Mouse (Mus musculus) MEL (cell line): Measurements from ENCODE around the gene Gys1. TPM values are rescaled to one million over a fixed set of nuclear protein-coding genes. Genes with fewer than 3 reads are reported as not detected.
"Not testable (repeated sequence)": the region's sequence is repeated elsewhere in the genome, so short reads cannot be mapped to it uniquely, and the experiment has no call there.

Experiments
- DNase-seq: peaks from one replicate; pipeline ENCODE4 v3.0.0; 2011; ENCODE audit warnings: low read depth, low spot score
- H3K27ac ChIP-seq: 2 replicates; pipeline ENCODE4 v1.5.1; 2012; ENCODE audit warnings: low read depth, mild to moderate bottlenecking, control low read depth, low read length, moderate library complexity; ENCODE audit not compliant: control insufficient read depth
- H3K27me3 ChIP-seq, 2 experiments: fragments of 150-350 bp in 1 of 2; sonication (generic) in 1 of 2; 2 replicates each; pipeline ENCODE4 v1.6.1; 2012; ENCODE audit warnings: low read length in 2 of 2, mild to moderate bottlenecking in 2 of 2, improper control_type of control experiment in 1 of 2, moderate library complexity in 1 of 2; ENCODE audit not compliant: insufficient read depth in 2 of 2, control insufficient read depth in 1 of 2
- H3K36me3 ChIP-seq, 2 experiments: 2 replicates each; pipeline ENCODE4 v1.6.1; 2012 to 2014; ENCODE audit warnings: low read length in 2 of 2, improper control_type of control experiment in 1 of 2, inconsistent platforms in 1 of 2, mild to moderate bottlenecking in 1 of 2; ENCODE audit not compliant: insufficient read depth in 2 of 2, control insufficient read depth in 1 of 2
- H3K4me1 ChIP-seq, 2 experiments: fragments of 150-350 bp in 1 of 2; sonication (generic) in 1 of 2; 2 replicates each; pipeline ENCODE4 v1.6.1; 2012; ENCODE audit warnings: low read length in 2 of 2, improper control_type of control experiment in 1 of 2, mild to moderate bottlenecking in 1 of 2; ENCODE audit not compliant: insufficient read depth in 2 of 2, control insufficient read depth in 1 of 2
- H3K4me3 ChIP-seq, 2 experiments: fragments of 150-350 bp in 1 of 2; sonication (generic) in 1 of 2; 2 replicates each; pipeline ENCODE4 v1.5.1; 2012; ENCODE audit warnings: low read depth in 2 of 2, low read length in 2 of 2, mild to moderate bottlenecking in 2 of 2, moderate library complexity in 2 of 2, control low read depth in 1 of 2, improper control_type of control experiment in 1 of 2; ENCODE audit not compliant: control insufficient read depth in 1 of 2, insufficient read depth in 1 of 2
- H3K79me2 ChIP-seq: 2 replicates; pipeline ENCODE4 v1.6.1; 2012; ENCODE audit warnings: mild to moderate bottlenecking, low read length, moderate library complexity; ENCODE audit not compliant: control insufficient read depth, poor library complexity, insufficient read depth
- H3K9ac ChIP-seq: 2 replicates; pipeline ENCODE4 v1.6.1; 2012; ENCODE audit warnings: low read depth, mild to moderate bottlenecking, control low read depth, low read length, moderate library complexity; ENCODE audit not compliant: control insufficient read depth, poor library complexity, severe bottlenecking
- H3K9me3 ChIP-seq: fragments of 150-350 bp; sonication (generic); replicated peaks from 2 replicates; pipeline ENCODE4 v1.6.1; 2012; ENCODE audit warnings: mild to moderate bottlenecking, low read length, improper control_type of control experiment, moderate library complexity; ENCODE audit not compliant: insufficient read depth
- BHLHE40 ChIP-seq: IDR thresholded peaks from 2 replicates; pipeline ENCODE4 v1.6.1; 2012; ENCODE audit warnings: low read depth, mild to moderate bottlenecking, inconsistent platforms, low read length, improper control_type of control experiment, borderline replicate concordance
- ELF1 ChIP-seq: IDR thresholded peaks from 2 replicates; pipeline ENCODE4 v1.6.1; 2014; ENCODE audit warnings: low read depth, mild to moderate bottlenecking, inconsistent platforms, low read length, improper control_type of control experiment, moderate library complexity
- EP300 ChIP-seq, 2 experiments: IDR thresholded peaks; 2 replicates each; pipeline ENCODE4 v1.6.1; 2011; ENCODE audit warnings: improper control_type of control experiment in 2 of 2, low read length in 2 of 2, low read depth in 1 of 2, mild to moderate bottlenecking in 1 of 2
- HCFC1 ChIP-seq: IDR thresholded peaks from 2 replicates; pipeline ENCODE4 v1.6.1; 2012; ENCODE audit warnings: low read depth, mild to moderate bottlenecking, inconsistent platforms, low read length, improper control_type of control experiment, moderate library complexity
- JUND ChIP-seq: IDR thresholded peaks from 2 replicates; pipeline ENCODE4 v1.6.1; 2011; ENCODE audit warnings: low read depth, mild to moderate bottlenecking, improper control_type of control experiment, low read length
- MYC ChIP-seq: IDR thresholded peaks from 2 replicates; pipeline ENCODE4 v1.6.1; 2011; ENCODE audit warnings: low read depth, mild to moderate bottlenecking, low read length, improper control_type of control experiment, moderate library complexity
- POLR2A ChIP-seq, 2 experiments: IDR thresholded peaks; 2 replicates each; pipeline ENCODE4 v1.6.1; 2011 to 2012; ENCODE audit warnings: low read length in 2 of 2, mild to moderate bottlenecking in 2 of 2, control low read depth in 1 of 2, improper control_type of control experiment in 1 of 2, low read depth in 1 of 2, moderate library complexity in 1 of 2; ENCODE audit not compliant: control insufficient read depth in 1 of 2, insufficient read depth in 1 of 2, poor library complexity in 1 of 2
- RAD21 ChIP-seq: IDR thresholded peaks from 2 replicates; pipeline ENCODE4 v1.6.1; 2011; ENCODE audit warnings: mild to moderate bottlenecking, low read depth, low read length, improper control_type of control experiment
- SIN3A ChIP-seq: IDR thresholded peaks from 2 replicates; pipeline ENCODE4 v1.6.1; 2012; ENCODE audit warnings: low read length, improper control_type of control experiment, inconsistent platforms
- TBP ChIP-seq: IDR thresholded peaks from 2 replicates; pipeline ENCODE4 v1.8.0; 2011; ENCODE audit warnings: low read depth, low read length, improper control_type of control experiment
- TCF12 ChIP-seq: IDR thresholded peaks from 2 replicates; pipeline ENCODE4 v1.6.1; 2014; ENCODE audit warnings: low read depth, mild to moderate bottlenecking, inconsistent platforms, low read length, improper control_type of control experiment, moderate library complexity
- ZC3H11A ChIP-seq: IDR thresholded peaks from 2 replicates; pipeline ENCODE4 v1.6.1; 2012; ENCODE audit warnings: low read depth, mild to moderate bottlenecking, inconsistent platforms, low read length, improper control_type of control experiment
- ZNF384 ChIP-seq: IDR thresholded peaks from 2 replicates; pipeline ENCODE4 v1.6.1; 2012; ENCODE audit warnings: low read depth, mild to moderate bottlenecking, inconsistent platforms, low read length, improper control_type of control experiment
- polyA plus RNA-seq, 2 experiments: library from polyadenylated mRNA; stranded (reverse) in 1 of 2; unstranded in 1 of 2; fragments of >175 nt in 1 of 2; fragments of >200 nt in 1 of 2; gene quantifications; 2 replicates each; pipeline versions ENCODE4 v1.2.1 to v1.2.4; 2012; ENCODE audit warnings: low replicate concordance in 2 of 2, low read depth in 1 of 2; ENCODE audit not compliant: insufficient read length in 2 of 2, insufficient read depth in 1 of 2, missing spikeins in 1 of 2
- total RNA-seq: library from RNA; depleted of rRNA; stranded (reverse); fragments of 300-350 nt; gene quantifications from 2 replicates; pipeline ENCODE4 v1.2.3, GENCODE M21; 2012

Gene Gys1
- total and polyA plus RNA-seq, 3 experiments: 12.8 to 46.9 TPM; not detected in 1

DNA sequence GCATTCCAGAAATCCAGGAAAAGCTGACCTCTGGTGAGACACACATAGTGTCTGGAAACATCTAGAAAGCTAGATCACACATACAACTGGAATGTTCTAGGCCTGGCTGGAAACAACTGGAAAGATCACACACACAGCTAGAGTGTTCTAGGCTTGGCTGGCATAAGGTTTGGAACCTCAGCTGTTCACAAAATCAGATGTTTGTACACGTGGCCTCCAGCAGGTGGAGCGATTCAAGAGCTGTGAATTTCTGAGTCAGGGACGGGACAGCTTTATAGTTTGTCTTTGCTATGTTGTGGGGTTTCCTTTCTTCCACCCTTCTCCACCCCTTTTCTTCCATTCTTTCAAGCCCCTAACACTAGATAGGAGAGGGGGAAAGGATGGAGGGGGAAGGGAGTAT is 42.4 kb downstream of the Gys1 start (continued):
- TF ChIP-seq JUND: no peak
- TF ChIP-seq, all 39 proteins: peak for 11

DNA sequence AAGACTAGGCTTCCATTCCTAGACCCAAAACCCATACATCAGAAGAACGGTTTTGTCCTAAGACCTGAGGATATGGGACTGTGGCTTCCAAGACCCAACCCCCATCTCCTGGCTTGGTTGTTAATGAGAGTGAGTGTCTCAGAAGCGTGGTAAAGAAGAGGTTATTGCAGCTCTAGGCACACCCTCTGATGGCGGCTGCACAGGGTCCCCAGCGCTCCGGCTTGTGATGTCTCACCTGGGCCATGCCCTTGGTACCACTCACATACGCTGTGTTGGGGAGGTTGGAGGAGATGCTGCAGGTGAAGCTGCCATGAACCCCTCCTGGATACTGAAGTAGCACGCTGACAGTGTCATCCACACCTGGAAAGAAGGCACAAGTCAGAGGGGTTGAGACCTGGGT is 44.1 kb downstream of the Gys1 start:
- Histone ChIP-seq H3K27me3 (no peaks in the 10 kb centered on the region), H3K4me3 (no peak overlapping the region), H3K27ac (no peak overlapping the region), H3K9me3 (no peaks in the 10 kb centered on the region)
- TF ChIP-seq ZC3H11A (no peak), RAD21 (no peak), TCF12 (no peak), EP300 (IDR thresholded peaks at IDR 0.05; ENCODE audit: low read depth in 1 of 2, low read length in 2 of 2) (no peak), HCFC1 (no peak), MYC (no peak), POLR2A (IDR thresholded peaks at IDR 0.05; ENCODE audit: control insufficient read depth in 1 of 2, insufficient read depth in 1 of 2, low read depth in 1 of 2, low read length in 2 of 2, poor library complexity in 1 of 2) (no peak), BHLHE40 (no peak), SIN3A (no peak), ELF1 (no peak)
- TF ChIP-seq, all 39 proteins: peak for 0
- Histone ChIP-seq H3K36me3 (peaks cover 0 to 20% of the 10 kb centered on the region in 2 experiments; a peak in 2 of 4 replicates), H3K79me2 (peaks cover 3% of the 10 kb centered on the region; the same call in 1 of the 2 replicates), H3K9ac (no peak overlapping the region), H3K4me1 (peaks cover 6 to 24% of the 10 kb centered on the region in 2 experiments; a peak in 3 of 4 replicates)
- no peak for DNase-seq

DNA sequence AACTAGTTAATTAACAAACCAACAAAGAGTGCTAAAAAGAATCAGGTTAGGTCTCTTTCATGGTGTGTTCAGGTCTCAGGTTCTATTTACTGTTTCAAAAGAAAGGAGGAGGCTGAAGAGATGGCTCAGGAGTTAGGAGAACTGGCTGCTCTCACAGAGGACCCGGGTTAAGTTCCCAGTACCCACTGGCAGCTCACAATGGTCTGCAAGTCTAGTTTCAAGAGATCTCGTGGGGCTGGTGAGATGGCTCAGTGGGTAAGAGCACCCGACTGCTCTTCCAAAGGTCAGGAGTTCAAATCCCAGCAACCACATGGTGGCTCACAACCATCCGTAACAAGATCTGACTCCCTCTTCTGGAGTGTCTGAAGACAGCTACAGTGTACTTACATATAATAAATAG is 45.7 kb downstream of the Gys1 start:
- not testable (repeated sequence) for DNase-seq, H3K4me3 ChIP-seq, H3K27me3 ChIP-seq, H3K9ac ChIP-seq, H3K27ac ChIP-seq, H3K9me3 ChIP-seq, H3K79me2 ChIP-seq
- H3K36me3 ChIP-seq: peaks cover 0 to 16% of the 10 kb centered on the region in 2 experiments; a peak in 2 of 4 replicates
- 0 out of 2 replicates have a peak, but pooled peaks have one; percentile 11 for TF ChIP-seq HCFC1
- TF ChIP-seq ZNF384: peak; percentile 23; the same call in 1 of the 2 replicates
- peak; percentile 95 for TF ChIP-seq TBP
- peaks cover 6 to 18% of the 10 kb centered on the region in 2 experiments; a peak in 3 of 4 replicates for H3K4me1 ChIP-seq
